Mouse (Mus musculus): ENCODE results near the gene Atm.

Gene Atm

DNA sequence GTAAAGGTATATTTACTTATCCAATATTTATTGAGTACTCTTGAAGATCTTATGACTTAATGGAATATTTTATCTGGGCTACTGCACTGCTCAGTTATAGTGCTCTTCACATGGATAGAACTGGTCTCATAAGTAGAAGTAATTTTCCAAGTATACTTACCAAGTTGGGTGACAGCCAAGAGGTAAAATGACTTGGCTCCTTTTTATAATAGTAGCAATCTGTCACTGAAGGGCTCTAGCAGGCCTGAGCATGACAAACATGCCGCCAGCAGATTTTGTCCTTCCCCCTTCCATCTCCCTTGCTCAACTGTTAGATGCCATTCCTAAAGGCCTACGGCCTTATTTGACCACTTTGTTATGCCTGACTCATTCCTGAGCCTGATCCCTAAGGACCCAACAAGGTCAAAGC, 127.6 kb downstream of the Atm start:
- DNase-seq (ENCODE audit: low spot score), result no peak

DNA sequence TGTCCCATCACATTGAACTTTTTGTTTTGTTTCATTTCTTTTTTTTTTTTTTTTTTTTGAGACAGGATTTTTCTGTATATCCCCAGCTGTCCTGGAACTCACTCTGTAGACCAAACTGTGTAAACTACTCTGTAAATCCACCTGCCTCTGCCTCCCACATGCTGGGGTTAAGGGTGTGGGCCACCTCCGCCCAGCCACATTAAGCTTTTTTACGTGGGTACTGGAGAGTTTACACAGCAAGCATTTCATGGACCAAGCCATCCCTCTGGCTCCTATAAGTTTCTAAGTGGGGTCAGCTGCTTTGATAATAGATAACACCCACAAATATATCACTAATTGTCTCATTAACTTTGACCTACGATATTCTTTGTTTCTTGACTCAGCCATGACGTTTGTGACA, 128.0 kb downstream of the Atm start:
- DNase-seq (ENCODE audit: low spot score), result no peak

DNA sequence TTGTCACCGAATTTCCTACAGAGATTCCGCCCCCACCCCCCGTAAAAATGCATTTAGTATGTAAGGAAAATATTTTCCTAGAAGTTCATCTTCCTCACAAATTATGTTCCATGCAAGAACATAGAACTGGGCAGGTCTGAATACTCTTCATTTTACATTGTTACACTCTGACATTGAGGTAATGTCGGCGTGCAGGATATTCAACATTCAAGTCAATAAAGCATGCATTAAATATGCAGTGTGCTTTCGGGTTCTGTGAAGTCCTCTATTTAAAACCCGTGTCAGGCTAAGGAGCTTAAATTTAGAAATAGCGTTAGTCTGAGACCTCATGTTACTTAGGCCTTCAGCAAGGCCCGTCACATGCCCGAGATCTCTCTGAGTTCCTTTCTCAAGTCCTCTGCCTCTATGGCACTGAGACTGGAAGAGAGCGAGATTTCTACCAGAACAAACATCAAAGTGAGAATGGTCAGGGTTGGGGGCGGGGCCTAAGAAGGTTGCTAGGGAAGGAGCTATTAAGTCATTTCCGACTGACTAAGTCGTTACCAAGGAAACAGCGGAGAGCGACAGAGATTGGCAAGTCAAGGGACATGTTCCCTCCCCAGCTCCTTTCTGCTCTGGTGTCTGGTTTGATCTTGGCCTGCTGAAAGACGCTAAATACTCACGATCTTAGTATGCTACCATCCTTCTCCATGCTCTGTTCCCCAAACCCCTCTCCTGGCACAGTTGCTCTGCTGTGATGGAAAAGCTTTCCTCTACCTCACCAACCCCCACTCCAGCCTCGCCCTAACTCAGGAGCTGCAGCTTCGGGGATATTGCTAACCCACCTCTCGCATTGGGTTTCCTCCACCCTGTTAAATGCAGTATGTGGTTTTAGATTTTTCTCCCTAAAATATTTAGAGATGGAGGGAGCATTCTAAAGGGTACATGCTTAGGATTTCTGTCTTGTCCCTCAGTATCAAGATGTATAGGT, 131.5 kb downstream of the Atm start:
- DNase-seq (ENCODE audit: low spot score), result peak; percentile 91

DNA sequence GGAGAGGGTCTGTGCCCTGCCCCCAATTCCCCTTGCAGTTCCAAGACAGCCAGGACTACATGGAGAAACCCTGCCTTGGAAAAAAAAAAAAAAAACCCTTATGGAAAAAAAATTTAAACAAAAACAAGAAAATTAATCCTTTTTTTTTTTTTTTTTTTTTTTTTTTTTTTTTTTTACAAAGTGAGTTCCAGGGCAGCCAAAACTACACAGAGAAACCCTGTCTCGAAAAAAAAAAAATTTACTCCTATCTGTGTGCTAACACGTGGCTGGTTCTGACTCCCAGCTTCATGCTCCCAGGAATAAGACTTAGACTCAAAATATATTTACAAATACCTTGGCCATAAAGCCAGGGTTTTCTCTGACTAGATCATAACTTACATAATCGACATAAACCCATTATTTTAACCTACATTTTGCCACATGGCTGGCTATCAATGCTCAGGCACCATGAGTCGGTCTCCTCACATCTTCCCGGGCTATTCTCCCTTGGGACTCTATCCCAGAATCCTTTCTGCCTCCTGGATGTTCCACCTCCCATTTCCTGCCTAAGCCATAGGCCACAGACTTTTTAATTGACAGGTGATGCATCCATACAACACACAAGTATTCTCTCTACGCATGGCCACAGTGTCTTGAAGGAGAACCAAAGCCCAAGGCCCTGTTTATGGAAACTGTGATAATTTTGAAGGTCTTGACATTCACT, 132.3 kb downstream of the Atm start:
- DNase-seq (ENCODE audit: low spot score), result peak; percentile 20

DNA sequence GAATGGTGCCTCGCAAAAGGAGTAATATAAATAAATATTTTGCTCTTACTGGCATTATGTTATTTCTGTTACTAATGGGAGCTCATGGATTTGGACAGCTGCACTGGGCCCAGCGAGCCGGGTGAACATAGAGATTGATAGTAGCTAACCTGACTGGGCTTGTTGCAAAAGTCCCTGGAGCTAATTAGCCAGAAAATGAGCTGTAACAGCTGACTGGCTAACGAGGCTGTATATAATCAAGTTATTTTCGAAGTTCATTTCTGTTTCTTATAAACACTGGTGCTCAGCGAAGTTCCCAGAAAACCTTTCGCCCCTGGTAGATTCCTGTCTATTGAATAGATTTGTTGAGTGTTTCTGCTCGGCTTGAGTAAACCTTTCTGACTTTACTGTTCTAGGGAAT, 133.5 kb downstream of the Atm start:
- DNase-seq (ENCODE audit: low spot score), result no peak

DNA sequence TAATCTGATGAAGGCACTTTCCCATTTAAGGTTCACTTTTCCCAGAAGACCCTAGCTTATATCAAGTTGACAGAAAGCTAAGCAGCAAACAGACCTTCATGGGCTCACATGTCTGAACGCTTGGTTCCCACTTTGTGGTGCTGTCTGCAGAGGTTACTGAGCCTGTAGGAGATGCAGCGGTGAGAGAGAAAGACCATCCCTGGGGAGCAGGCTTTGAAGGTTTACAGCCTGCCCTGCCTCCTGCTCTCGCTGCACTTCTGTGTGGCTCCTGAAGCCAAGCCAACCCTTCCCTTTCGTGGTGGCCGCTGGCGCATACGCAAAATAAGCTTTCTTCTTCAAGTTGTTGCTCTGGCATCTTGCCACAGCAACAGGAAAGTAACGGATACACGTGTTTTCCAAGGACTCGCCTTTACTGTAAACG, 134.2 kb downstream of the Atm start, which contains the start of gene 4930550C14Rik:
4930550C14Rik (plus strand) TSS at position 35 of the 421 bp plus-strand sequence.
- peak; percentile 24 for DNase-seq (ENCODE audit: low spot score)

DNA sequence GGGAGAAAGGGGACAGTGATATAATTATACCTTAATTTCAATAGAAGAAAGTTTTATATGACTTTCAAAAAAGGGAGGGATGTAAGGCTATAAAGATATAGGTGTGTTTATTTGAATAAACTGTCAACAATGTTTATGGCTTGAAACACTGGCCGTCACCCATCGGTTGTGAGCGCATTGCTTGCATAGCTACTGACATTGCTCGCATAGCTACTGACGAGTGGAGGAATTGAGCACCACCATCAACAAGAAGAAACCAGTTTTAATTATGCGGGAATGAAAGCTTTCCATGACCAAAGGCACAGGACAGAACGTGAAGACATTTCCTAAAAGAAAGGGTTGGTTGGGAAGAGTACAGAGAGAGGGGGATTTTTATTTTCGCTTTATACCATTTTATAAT, 135.4 kb downstream of the Atm start:
- DNase-seq (ENCODE audit: low spot score), result no peak

DNA sequence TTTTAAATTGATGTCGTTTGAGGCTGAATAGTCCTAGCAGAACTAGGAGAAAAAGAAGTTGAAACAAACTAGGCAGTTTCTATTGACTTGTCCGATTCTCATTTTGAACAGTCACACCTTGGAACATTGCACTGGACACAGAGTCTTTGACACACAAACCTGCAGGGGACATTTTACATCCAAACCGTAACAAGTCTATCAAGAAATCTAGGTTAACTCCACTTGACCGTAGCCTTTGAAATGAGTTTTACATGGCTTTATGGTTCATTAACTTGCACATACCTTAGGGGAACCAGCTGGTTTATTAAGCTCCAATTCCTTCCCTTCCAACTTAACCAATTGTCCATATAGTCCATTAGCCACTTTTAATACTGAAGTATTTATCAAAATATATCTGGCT, 135.8 kb downstream of the Atm start:
- DNase-seq (ENCODE audit: low spot score), result no peak

DNA sequence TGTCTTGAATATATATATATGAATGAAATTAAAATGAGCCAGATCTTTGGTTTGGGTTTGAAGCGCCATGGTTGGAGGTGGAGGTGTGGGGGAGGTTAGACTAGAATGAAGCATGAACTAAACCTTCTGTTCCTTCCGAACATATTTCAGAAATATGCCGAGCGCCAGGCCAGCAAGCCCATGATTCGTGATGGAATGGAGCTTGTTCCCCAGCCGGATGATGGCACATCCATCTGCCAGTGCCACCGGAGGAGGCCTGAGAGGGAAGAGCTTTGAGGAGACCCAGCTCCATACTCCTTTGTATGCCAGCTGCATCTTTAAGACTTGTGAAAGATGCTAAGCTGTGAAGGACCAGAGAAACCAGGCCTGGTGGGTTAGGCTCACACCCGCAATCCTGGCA, 137.0 kb downstream of the Atm start:
- DNase-seq (ENCODE audit: low spot score), result no peak

DNA sequence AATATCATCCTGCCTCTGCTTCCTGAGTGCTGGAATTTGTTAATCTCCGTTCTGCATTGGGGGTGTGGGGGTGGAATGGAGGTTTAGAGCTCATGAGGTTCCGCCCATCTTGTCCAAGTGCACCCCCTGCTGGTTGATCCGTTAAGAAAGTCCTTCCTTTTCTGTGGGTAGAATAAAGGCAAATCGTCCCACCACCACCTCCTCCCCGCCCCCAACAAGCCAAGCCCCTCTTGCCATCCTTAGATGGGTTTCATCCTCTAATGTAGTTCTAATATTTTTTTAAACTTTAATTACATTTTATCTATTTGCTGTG, 138.2 kb downstream of the Atm start:
- DNase-seq (ENCODE audit: low spot score), result peak; percentile 82

DNA sequence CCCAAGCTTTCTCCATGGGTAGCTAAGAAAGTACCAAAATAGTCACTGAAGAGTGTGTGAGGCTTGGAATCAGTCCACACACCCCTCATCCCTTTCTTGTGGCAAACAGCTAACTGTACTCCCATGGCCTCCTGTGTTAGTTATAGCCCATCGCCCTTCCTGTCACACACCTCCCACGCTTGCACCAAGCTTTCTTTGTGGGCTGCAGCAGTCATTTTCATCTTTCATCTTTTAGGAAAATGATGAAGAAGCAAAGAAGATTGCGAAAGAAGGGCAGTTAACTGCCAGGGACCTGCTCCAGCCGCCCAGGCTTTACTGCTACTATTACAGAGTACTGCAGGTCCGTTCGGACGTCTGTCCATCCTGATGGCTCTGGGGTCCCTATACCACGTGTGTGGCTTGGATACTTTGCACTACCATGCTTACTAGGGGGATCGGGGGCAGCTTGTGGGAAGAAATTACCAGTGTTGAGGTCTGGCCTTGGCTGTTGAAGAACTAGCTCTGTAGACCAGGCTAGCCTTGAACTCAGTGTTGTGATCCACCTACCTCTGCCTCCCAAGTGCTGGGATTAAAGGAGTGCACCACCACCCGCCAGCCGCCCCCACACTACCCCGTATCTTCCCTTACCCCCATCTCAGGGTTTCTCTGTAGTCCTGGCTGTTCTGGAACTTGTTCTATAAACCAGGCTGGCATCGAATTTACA, 138.7 kb downstream of the Atm start:
- no peak for DNase-seq (ENCODE audit: low spot score)

DNA sequence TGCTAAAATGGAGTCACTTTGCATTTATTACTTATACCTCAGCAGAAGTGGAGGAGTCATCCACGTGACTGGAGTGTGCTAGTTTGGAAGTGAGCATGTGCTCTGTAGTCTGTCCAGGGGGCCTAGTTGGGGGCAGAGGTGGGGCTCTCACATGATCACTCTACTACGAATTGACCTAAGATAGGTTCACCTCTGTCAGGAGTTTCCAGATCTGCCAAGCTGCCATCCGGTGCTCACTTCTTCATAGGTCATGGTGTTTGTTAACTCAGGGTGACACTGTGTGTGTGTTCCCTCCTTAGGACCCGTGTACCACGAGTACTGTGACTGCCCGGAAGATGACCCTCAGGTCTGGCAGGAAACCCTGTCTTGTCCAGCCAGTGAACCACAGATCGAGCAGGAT, 146.4 kb downstream of the Atm start:
- DNase-seq (ENCODE audit: low spot score), result no peak
